Mouse (Mus musculus): ENCODE data around the gene Vps35l. TPM values are rescaled to one million over a fixed set of nuclear protein-coding genes. Genes with fewer than 3 reads are reported as not detected.

Gene Vps35l
- polyA plus RNA-seq, 1 experiment from 2014 or later = 45.7 TPM

DNA sequence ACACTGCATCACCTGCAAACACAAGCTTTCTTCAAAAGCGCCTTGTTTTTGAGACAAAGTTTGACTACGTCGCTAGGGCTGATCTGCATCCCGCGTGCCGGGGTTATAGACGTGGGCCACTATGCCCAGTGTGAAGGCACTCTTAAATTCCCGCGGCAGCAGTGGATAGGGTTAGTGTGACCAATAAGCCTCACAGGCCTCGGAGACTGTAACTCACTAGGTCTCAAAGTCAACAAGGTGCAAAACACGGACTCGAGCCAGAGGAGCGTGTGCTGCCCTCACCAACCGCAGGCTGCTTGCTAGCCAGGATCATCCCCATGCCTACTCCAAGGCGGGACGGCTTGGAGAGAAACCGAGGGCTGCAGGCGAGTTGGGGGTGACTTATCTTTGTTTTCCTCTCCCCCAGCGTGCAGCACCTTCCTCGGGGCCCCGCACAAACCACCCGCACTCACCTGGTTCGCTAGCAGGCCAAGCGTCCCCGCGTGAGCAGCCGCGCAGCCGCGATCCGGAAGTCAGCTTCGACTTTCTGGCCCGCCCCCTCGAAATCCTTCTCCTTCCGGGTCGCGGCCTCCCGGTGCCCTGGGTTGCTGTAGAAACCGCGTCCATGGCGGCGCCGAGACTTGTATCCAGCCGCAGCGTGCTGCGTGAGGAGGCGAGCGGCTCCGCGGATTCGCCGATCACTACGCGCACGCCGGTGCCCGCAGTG, 115.3 kb downstream of the Vps35l start, which contains the start of gene Iqck:
Gene Iqck (plus strand): TSS at position 582 of the 706 bp plus-strand sequence.
- H3K36me3 ChIP-seq = peaks cover 31% of the 10 kb centered on the region
- peaks cover 40% of the 10 kb centered on the region for H3K4me1 ChIP-seq
- peak; percentile 92 for ATAC-seq
- H3K27ac ChIP-seq = peak within 1 kb of the TSS; percentile 46; the same call in 1 of the 2 replicates
- H3K4me2 ChIP-seq = peak within 1 kb of the TSS; percentile 90
- WGBS (ENCODE audit: insufficient replicate concordance) = under 1% methylated on average over 57 of the region's 57 CpGs
- H3K27me3 ChIP-seq (replicated peaks) = no peaks in the 10 kb centered on the region
- peak within 1 kb of the TSS; percentile 87 for H3K4me3 ChIP-seq
- H3K9ac ChIP-seq = peak within 1 kb of the TSS; percentile 76
- no peaks in the 10 kb centered on the region for H3K9me3 ChIP-seq (replicated peaks)

DNA sequence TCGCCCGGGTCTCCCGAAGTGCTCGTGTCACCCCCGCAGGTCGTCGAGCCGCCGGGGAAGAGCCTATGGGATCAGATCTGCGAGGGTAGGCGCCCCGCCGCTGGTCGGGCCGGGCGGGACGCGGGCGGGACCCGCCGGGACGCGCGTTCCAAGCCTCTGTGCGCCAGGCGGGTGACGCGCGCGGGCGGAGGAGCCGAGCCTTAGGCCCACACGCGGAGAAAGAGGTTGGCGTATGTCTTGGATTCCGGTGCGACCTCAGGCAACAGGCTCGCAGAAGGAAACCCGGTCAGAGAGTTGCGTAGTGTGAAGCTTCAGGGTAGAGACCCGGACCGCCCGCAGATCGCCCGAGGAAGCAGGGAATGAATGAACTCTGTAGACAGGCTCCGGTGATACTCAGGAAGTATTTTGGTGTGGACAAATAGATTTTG, 115.9 kb downstream of the Vps35l start, which contains the start of gene Knop1:
Gene Knop1 (minus strand): TSS at position 378 of the 428 bp plus-strand sequence.
- Histone ChIP-seq H3K4me3 (peak within 1 kb of the TSS; percentile 87), H3K9me3 (replicated peaks) (no peaks in the 10 kb centered on the region), H3K27ac (peak within 1 kb of the TSS; percentile 46; the same call in 1 of the 2 replicates), H3K4me1 (peaks cover 35% of the 10 kb centered on the region), H3K9ac (peak within 1 kb of the TSS; percentile 76), H3K4me2 (peak within 1 kb of the TSS; percentile 90), H3K27me3 (replicated peaks) (no peaks in the 10 kb centered on the region), H3K36me3 (peaks cover 26% of the 10 kb centered on the region)
- peak; percentile 83 for ATAC-seq
- whole genome bisulfite sequencing (ENCODE audit: insufficient replicate concordance) = under 1% methylated on average over 46 of the region's 46 CpGs

DNA sequence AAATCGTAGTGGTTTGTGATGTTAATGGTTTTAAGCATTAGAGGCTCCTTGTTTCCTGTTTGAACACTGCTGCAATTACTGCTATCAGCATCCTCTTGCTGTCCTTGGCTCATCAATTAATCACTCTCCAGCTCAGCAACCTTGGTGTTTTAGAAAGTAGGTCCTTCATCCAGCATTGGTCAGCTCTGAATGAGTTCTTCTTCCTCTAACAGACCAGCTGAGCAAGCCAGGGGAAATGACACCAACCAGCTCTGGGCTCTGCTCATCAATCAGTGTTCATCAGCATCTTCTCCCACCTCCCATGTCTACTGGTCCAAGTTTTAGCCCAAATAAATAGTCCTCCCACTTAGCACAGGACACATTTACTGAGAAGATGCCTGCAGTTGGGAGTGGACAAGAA, 118.6 kb downstream of the Vps35l start:
- H3K36me3 ChIP-seq = no peaks in the 10 kb centered on the region; the same call in 1 of the 2 replicates
- H3K9ac ChIP-seq = no peak overlapping the region
- H3K27ac ChIP-seq = no peak overlapping the region
- no peak for ATAC-seq
- H3K4me2 ChIP-seq = no peak overlapping the region
- 65% methylated on average over 1 of the region's 1 CpGs for WGBS (ENCODE audit: insufficient replicate concordance)
- peaks cover 22% of the 10 kb centered on the region for H3K4me1 ChIP-seq
- H3K4me3 ChIP-seq = no peak overlapping the region
- H3K9me3 ChIP-seq (replicated peaks) = no peaks in the 10 kb centered on the region
- no peaks in the 10 kb centered on the region for H3K27me3 ChIP-seq (replicated peaks)

DNA sequence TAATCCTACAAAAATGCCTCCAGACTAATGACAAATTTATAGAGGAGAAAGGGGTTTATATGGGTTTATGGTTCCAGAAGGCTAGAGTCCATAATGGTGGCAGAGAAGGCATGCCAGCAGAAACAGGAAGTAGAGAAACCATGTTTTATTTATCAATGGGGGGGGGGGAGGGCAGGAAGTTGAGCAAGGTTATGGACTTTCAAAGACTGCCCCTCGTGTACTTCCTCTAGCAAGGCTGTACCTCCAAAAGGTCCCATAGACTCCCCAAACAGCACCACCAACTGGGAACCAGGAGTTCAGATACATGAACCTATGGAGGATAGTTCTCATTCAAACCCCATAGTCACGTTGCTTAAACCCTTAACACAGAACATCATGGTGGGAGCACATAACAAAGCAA, 125.3 kb downstream of the Vps35l start:
- Histone ChIP-seq H3K4me1 (no peaks in the 10 kb centered on the region), H3K9me3 (replicated peaks) (no peaks in the 10 kb centered on the region), H3K9ac (no peak overlapping the region), H3K27ac (no peak overlapping the region), H3K27me3 (replicated peaks) (no peaks in the 10 kb centered on the region), H3K4me2 (no peak overlapping the region), H3K4me3 (no peak overlapping the region), H3K36me3 (no peaks in the 10 kb centered on the region)
- ATAC-seq = no peak
- WGBS (ENCODE audit: insufficient replicate concordance) = 55% methylated on average over 2 of the region's 2 CpGs

DNA sequence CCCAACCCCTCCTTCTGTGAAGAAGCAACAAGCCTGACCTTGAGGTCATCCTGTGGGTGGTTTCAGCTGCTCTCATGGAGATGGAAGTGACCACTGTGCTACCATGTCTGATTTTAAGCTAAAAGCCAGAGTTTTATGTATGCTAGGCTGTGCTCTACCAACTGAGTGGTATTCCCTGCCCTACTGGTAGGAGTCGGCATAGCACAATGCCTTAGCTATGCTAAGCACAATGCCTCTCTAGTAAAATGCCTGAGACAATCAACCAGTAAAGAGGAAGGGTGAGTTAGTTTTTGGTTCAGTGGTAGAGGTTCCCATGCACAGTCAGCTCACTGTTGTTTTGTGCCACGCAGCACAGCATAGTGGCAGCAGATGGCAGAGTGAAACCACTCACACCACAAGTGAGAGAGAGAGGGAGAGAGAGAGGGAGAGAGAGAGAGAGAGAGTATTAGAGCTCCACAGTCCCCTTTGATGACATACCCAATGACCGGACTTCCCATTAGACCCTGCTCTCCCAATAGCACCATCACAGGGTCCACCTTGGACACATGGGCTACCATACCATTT, 139.5 kb downstream of the Vps35l start:
- WGBS (ENCODE audit: insufficient replicate concordance) = 68% methylated on average over 3 of the region's 3 CpGs
- H3K36me3 ChIP-seq = no peaks in the 10 kb centered on the region
- no peak for ATAC-seq
- H3K4me3 ChIP-seq = no peak overlapping the region
- H3K4me2 ChIP-seq = no peak overlapping the region
- no peak overlapping the region for H3K27ac ChIP-seq
- no peaks in the 10 kb centered on the region for H3K9me3 ChIP-seq (replicated peaks)
- no peak overlapping the region for H3K9ac ChIP-seq
- H3K4me1 ChIP-seq = no peaks in the 10 kb centered on the region
- H3K27me3 ChIP-seq (replicated peaks) = 0 out of 2 replicates have a peak, but pooled peaks cover 5% of the 10 kb centered on the region

DNA sequence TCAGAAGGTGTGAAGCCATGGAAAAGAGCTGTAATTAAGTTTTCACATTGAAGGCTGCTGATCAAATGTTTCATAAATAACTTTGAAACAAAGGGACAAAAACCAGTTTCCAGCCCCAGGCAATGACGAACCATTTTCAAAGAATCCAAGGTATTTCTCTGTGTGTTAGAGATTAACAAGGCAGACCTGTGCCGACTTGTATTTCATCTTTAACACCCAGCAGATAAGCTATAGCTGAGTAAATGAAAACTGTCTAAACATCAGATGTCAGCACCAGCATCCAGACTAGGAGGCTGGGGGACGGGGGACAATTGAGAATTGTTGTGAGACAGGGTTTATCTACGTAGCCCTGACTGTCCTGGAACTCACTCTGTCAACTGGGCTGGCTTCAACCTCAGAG, 143.9 kb downstream of the Vps35l start:
- Histone ChIP-seq H3K9me3 (replicated peaks) (no peaks in the 10 kb centered on the region), H3K27me3 (replicated peaks) (0 out of 2 replicates have a peak, but pooled peaks cover 5% of the 10 kb centered on the region), H3K27ac (no peak overlapping the region), H3K4me2 (no peak overlapping the region), H3K36me3 (no peaks in the 10 kb centered on the region), H3K9ac (no peak overlapping the region), H3K4me1 (no peaks in the 10 kb centered on the region), H3K4me3 (no peak overlapping the region)
- 54% methylated on average over 4 of the region's 4 CpGs for WGBS (ENCODE audit: insufficient replicate concordance)
- ATAC-seq = no peak

DNA sequence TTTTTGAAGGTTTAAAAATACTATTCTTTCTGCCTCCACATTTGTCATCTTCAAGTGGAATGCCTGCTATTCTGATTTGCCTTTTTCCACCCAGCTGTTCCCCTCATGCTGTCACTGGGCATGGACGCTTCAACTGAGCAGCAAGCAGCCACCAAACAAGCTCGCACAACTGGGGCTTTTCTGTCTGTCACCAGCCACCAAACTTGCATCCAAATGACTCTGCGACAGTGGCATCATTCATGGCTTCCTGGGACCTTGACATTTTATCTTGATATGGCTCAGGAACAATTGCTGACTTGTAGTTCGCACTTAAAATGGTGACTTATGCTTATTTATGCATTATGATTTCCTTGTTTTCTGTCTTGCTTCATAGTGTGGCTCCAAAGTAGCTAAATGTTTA, 144.9 kb downstream of the Vps35l start:
- Histone ChIP-seq H3K4me3 (no peak overlapping the region), H3K4me2 (no peak overlapping the region), H3K9me3 (replicated peaks) (no peaks in the 10 kb centered on the region), H3K36me3 (no peaks in the 10 kb centered on the region), H3K27me3 (replicated peaks) (0 out of 2 replicates have a peak, but pooled peaks cover 5% of the 10 kb centered on the region), H3K27ac (no peak overlapping the region), H3K9ac (no peak overlapping the region), H3K4me1 (no peaks in the 10 kb centered on the region)
- 56% methylated on average over 4 of the region's 4 CpGs for WGBS (ENCODE audit: insufficient replicate concordance)
- no peak for ATAC-seq

DNA sequence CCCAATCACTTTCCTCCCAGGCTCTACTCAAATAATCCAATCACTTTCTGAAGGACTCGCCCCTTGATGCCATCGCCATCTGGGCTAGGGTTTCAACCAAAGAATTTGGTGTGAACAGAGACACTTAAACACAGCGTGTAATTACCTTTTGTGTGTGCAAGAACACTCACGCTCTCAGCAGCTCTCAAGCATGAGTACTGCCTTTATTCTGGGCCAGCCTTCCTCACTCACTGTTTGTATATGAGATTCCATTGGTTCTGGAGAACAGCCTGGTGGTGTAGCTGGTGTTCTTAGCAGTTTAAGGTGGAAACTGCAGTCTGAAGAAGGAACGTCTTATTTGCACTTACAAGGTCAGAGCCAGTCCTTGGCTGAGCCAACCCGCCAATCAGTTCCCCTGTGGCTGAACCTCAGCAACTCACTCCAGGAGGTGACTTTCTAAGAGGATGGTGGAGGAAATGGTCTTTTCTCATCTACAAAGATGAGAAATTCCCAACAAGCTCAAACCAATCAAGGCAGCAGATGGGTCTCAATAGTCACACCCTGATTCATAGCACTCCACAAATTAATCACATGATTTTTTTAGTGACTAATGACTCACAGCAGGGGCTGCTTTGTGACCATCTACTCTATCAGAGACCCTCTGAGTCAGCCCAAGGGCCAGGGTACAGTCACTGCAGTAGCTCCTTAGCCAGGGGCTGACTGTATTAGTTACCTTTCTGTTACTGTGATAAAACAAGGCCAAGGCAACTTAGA, 147.5 kb downstream of the Vps35l start:
- no peak overlapping the region for H3K9ac ChIP-seq
- 51% methylated on average over 6 of the region's 6 CpGs for WGBS (ENCODE audit: insufficient replicate concordance)
- ATAC-seq = no peak
- no peak overlapping the region for H3K4me3 ChIP-seq
- no peaks in the 10 kb centered on the region for H3K9me3 ChIP-seq (replicated peaks)
- no peak overlapping the region for H3K4me2 ChIP-seq
- 0 out of 2 replicates have a peak, but pooled peaks cover 5% of the 10 kb centered on the region for H3K27me3 ChIP-seq (replicated peaks)
- H3K36me3 ChIP-seq = no peaks in the 10 kb centered on the region
- H3K27ac ChIP-seq = no peak overlapping the region
- H3K4me1 ChIP-seq = no peaks in the 10 kb centered on the region

DNA sequence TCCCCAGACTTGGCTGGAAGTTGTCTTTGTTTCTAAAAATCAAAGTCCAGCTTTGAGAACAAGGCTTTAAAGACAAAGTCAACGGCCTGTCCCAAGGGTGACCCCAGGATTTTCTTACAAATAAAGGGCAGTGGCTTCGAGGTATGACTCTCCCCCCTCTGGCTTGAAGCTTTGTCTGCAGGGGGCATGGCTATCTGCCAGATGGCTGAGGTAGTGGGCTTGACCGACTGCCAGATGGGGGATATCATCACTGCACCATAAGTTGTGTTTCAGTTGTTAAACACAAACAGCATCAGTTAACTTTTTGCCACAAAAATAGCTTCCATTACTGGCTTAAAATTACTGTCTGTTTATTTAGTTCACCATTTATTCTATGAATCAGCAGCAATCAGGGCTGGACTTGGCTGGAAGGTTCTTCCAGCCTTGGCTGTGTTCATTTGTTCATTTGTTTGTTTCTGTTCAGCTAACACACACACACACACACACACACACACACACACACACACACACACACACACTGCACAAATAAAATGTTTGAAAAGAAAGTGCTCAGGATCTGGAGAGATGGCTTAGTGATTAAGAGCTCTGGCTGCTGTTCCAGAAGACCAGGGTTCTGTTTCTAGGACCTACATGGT, 149.1 kb downstream of the Vps35l start:
- Histone ChIP-seq H3K9me3 (replicated peaks) (no peaks in the 10 kb centered on the region), H3K27me3 (replicated peaks) (no peaks in the 10 kb centered on the region), H3K36me3 (no peaks in the 10 kb centered on the region), H3K4me3 (no peak overlapping the region), H3K27ac (no peak overlapping the region), H3K9ac (no peak overlapping the region), H3K4me2 (no peak overlapping the region), H3K4me1 (no peaks in the 10 kb centered on the region)
- no peak for ATAC-seq
- WGBS (ENCODE audit: insufficient replicate concordance) = 51% methylated on average over 3 of the region's 3 CpGs
